Mouse (Mus musculus): ENCODE measurements around the gene Nlrc5.

Nlrc5 gene

DNA sequence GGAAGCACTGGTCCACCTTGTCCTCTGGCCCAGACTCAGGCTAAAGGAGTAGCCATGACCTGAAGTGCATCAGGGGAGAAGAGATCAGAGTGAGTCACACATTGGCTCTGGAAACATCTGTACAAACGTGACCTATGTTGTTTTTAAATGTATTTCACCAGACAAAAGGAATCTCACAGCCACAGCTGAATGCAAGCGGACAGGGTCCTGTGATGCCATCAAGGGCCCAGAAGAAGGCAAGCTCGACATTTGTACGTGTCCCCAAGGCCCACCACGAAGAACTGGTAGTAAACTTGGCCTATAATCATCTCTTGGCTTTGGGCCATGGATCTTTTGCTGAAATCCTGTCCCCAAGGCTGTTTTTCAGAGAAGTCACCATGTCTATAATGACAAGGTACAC, 35.5 kb downstream of the Nlrc5 start:
- in situ Hi-C loops (cut with MboI, MseI), result loop anchor here in 1 of 2 experiments (10.0 kb wide), 1 partner anchor 745 kb away; no protein-coding TSS in a partner anchor

DNA sequence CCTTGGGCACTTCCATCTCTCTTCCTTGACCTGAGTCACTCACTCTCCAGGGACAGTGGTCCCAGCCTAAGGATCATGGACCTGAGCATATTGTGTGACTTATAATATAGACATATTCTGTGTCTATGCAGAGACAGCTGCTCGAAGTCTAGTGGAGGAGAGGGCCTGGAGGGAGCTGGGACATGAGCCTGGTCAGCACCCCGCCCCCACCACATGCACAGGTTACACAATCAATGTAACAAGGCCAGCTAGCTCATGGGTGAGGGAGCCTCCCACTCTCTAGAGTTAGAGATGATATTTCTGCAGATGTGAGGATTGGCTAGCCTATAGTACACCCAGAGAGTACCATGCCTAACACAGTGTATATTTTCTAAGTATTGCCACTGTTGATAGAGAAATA, 36.6 kb downstream of the Nlrc5 start:
- in situ Hi-C loops (cut with MboI, MseI), result loop anchor here in 1 of 2 experiments (10.0 kb wide), 1 partner anchor 746 kb away; no protein-coding TSS in a partner anchor

DNA sequence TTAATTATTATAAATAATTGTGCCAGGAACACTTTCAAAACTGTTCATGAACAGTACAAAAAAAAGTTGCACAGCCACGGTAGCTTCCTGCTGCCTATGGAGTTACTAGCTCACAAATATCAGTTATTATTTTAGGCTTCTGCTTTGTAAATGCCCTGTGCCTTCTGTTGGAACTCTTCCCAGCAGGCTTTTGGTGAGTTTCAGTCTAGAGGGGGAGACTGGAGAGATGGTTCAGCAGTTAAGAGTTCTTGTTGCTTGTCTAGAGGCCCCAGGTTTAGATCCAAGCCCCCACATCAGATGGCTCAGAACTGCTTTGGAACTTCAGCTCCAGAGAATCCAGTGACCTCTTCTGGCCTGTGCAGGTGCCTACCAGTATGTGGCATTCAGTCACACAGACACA, 37.1 kb downstream of the Nlrc5 start:
- in situ Hi-C loops (cut with MboI, MseI), result loop anchor here in 1 of 2 experiments (10.0 kb wide), 1 partner anchor 746 kb away; no protein-coding TSS in a partner anchor

DNA sequence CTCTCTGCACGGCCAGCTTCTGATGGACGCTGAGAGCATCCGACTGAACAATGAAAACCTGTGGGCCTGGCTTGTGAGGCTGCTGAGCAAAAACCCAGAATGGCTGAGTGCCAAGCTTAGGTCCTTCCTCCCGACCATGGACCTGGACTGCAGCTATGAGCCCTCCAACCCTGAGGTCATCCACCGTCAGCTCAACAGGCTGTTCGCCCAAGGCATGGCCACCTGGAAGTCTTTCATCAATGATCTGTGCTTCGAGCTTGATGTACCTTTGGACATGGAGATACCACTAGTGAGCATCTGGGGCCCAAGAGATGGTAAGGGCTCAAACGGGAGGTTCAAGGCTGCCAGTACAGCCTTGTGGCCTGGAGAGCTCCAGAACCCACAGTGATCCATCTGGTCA, 38.6 kb downstream of the Nlrc5 start:
- in situ Hi-C loops (cut with MboI, MseI), result loop anchor here in 1 of 2 experiments (10.0 kb wide), 1 partner anchor 748 kb away; no protein-coding TSS in a partner anchor

DNA sequence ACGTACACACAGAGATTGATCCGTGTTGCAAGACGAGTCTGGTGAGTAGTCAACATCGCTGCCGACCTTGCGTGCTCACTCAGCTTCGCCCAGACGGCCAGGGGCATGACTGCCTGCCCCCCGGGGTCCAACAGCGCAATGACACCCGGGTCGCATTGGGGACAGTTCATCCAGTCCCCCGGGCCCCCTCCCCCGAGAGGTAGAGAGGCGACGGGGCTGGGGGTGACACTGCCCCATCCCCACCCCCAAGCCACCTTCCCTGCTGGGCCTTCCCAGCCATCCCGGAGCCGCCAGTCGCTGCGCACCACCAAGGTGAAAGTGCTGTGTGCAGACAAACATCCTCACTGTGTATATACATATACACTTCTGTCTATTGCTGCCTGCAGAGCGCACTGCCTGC, 39.3 kb downstream of the Nlrc5 start:
- in situ Hi-C loops (cut with MboI, MseI), result loop anchor here in 1 of 2 experiments (10.0 kb wide), 1 partner anchor 749 kb away; no protein-coding TSS in a partner anchor

DNA sequence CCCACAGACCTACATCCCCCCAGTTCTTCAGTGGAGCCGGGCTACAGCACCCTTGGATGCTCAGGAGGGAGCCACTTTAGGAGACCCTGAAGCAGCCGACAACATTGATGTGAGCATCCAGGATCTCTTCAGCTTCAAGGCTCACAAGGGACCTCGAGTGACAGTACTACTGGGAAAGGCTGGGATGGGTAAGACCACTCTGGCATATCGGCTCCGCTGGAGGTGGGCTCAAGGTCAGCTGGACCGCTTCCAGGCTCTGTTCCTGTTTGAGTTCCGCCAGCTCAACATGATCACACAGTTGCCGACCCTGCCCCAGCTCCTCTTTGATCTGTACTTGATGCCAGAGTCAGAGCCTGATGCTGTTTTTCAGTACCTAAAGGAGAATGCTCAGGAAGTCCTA, 41.6 kb downstream of the Nlrc5 start:
- in situ Hi-C loops (cut with MboI, MseI), result loop anchor here (5.0 to 10.0 kb wide), 4 partner anchors 53 to 751 kb away; no protein-coding TSS in a partner anchor

DNA sequence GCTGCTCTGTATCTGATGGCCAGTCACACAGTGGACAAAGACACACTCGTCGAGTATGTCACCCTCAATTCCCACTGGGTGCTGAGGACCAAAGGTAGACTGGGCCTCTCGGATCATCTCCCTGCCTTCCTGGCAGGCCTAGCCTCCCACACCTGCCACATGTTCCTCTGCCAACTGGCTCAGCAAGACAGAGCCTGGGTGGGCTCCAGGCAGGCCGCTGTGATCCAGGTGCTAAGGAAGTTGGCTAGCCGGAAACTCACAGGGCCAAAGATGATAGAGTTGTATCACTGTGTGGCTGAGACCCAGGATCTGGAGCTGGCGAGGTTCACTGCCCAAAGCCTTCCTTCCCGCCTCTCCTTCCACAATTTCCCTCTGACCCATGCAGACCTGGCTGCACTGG, 42.7 kb downstream of the Nlrc5 start:
- in situ Hi-C loops (cut with MboI, MseI), result loop anchor here (5.0 to 10.0 kb wide), 4 partner anchors 55 to 752 kb away; no protein-coding TSS in a partner anchor

DNA sequence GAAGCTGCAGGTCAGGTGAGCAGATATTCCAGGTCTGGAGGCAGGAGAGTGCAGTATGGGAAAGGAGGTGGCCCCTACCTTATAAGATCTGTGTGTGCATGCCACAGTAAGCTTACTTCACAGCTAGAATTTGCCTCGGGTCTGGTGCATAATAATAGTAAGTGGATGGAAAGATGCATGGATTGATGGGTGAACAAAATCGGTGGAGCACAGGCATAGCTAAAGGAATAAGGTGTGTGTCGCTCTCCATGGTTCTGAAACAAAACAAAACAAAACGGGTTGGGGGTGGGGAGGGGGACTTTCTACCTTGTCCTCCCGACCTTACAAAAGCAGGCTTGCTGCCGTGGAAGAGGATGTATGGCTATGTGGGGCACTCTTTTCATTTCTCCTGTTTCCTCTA, 47.9 kb downstream of the Nlrc5 start:
- in situ Hi-C loops (cut with MboI, MseI), result no loop called here

DNA sequence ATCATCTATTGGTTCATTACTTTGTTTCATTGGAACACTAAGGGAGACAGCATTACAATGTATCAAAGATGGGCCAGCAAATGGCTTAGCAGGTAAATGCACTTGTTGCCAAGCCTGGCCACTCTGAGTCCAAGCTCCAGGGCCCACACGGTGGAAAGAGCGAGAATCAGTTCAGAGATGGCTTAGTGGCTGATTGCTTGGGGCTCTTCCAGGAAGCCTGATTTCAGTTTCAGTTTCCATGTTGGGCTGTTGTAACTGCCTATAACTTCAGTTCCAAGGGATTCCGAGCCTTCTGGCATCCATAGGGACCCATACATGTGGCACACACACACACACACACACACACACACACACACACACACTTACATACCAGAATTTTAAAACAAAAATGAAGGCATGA, 51.1 kb downstream of the Nlrc5 start:
- in situ Hi-C loops (cut with MboI, MseI), result no loop called here

DNA sequence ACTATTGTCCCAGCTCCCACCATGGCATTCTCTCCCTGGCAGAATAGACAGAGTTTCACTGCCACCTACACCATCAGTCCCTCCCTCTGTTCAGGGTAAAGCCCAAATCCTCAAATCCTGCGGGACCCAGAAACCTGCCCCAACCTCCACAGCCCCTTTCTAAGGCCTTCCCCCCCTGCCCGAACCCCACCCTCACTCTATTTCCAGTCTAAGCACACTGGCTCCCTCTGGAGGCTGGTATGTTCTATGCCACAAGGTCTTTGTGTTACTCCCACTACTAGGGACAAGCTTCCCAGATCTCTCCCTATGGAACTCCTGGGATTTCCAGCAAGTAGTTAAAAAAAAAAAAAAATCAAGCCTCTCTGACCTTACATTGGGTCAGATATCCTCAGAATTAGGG, 51.7 kb downstream of the Nlrc5 start:
- in situ Hi-C loops (cut with MboI, MseI), result no loop called here

DNA sequence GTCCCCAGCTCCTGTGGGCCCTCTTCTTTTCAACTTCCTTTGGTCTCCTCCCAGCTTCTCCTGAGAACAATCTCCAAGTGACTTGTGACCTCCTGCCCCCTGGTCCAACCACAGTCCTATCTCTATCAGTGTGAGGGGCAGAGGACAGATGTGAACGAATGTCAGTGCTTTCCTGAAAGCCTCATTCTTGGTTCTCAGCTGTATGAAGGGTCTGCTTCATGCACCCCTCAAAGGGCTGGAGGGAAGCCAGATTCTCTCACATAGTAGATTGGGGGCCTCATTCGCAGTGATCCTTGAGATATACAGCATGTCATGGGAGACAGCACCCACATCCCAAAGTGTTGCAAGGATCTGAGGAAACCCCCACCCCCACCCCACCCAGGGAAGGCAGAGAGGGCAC, 53.9 kb downstream of the Nlrc5 start:
- in situ Hi-C loops (cut with MboI, MseI), result no loop called here

DNA sequence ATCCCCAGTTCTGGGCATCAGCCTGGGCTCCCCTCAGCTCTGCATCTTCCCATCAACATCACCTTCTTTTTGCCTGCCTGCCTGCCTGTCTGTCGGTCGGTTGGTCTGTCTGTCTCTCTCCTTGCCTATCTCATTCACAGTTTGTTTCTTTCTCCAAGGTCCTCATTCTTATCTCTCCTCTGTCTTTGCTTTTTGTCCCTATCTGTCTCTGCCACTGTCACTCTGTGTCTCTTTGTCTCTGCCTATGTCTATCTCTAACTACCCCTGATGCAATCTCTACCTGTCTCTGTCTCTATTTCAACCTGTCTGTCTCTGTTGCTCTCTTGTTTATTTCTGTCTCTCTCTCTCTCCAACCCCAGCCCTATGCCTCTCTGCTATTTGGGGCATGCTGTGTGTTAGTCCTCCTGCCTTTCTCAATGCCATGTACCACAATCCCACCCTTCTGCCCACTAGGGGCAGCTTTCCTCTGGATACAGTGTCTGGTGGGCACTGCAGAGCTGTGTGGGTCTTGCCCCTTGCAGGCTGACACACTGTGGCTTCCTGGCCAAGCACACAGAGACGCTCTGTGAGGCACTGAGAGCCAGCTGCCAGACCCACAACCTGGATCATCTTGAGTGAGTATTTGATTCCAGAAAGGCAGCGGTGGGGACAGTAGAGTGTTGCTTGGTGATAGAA, 55.8 kb downstream of the Nlrc5 start:
- in situ Hi-C loops (cut with MboI, MseI), result loop anchor here in 1 of 2 experiments (5.0 kb wide), 1 partner anchor 92 kb away; no protein-coding TSS in a partner anchor

DNA sequence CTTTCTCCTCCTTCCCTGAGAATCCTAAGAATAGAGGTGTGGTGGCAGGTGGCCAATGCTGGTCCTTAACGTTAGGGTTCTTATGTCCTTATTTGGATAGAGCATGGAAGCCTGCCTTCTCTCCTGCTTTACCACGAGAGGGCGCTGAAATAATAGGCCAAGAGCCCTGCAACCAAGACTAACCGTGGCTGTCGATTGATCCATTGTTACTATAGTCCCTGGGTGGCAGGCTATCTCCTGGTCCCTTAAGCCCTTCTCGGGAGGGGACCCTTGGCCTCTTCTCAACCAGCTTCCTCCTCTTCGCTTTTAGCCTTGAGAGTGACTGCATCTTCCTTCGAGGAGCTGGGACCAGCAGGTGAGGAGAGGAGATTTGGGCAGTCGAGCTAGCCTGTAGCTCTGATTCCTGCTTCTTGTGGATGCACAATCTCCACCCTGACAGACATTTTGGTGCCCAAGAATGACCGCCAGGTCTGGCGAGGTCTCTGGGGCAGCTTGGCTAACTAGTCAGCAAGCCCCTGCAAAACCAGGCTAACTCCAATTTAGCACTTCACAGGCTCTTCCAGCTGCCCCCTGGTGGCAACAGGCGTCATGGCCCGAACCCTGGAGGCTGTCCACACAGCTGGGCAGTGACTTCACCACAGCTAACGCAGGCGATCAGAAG, 58.0 kb downstream of the Nlrc5 start:
- in situ Hi-C loops (cut with MboI, MseI), result loop anchor here in 1 of 2 experiments (5.0 kb wide), 1 partner anchor 90 kb away; no protein-coding TSS in a partner anchor

DNA sequence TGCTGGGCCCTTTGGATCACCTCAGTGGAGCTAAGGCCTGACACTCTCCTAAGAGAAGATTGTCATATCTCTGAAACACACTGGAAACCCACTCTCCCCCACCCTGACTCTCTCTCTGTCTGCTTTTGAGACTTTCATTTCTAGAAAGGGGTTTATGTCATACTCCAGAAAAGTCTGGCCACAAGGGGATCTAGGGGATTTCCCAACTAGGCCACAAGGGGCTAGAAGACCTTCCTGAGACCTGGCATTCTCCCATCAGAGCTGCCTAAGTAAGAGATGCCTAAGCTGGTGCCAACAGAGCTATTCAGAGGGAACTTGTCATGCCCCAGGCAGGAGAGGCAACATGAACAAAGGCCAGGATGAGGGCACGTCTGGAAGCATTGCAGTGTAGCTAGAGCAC, 59.1 kb downstream of the Nlrc5 start:
- in situ Hi-C loops (cut with MboI, MseI), result loop anchor here in 1 of 2 experiments (5.0 kb wide), 1 partner anchor 89 kb away; no protein-coding TSS in a partner anchor

DNA sequence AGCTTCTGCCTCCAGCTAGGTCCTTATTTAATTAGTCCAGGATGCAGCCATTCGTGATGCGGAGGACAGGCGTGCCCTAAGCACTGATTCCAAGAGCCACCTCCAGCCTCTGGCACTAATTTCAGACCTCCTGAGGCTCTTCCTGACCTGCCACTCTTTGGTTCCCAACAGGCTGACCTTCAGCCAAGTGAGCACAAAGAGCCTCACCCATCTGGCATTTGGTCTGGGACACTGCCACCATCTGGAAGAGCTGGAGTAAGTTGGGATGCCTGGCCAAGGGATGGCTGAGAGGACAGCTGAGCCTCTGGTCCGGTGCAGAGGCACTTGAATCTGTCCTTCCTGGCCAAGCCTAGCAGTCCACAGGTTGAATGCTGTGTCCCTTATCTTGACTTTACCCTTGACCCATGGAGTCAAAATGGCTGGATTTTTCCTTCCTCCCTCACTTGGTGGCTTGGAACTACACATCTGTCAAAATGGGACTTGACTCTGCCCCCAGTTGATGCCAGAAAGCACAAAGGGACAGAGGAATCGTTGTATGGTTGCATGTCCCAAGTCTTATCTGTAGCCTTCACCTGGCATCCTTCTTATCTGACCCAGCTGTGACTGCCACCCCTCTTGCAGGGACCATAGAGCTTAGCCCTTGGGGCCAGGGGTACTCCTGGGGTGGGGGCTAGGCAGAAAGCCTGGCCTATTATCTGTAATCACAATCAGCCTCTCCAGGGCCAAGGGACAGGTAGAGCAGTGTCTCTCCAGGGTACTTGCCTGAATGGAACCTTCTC, 81.5 kb downstream of the Nlrc5 start:
- in situ Hi-C loops (cut with MboI, MseI), result no loop called here

DNA sequence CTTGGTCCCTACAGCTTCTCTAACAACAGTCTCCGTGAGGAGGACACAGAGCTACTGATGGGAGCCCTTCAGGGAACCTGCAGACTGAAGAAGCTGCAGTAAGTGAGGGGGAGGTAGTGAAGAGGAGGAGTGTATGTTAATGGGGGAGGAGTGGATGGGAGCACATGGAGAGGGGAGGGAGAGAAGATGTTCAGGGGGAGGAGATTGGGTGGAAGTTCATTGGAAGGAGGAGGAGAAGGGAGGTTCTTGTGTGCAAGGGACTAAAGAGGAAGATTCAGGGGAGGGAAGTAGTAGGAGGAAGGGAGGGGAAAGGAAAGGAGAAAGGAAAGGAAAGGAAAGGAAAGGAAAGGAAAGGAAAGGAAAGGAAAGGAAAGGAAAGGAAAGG, 82.0 kb downstream of the Nlrc5 start:
- in situ Hi-C loops (cut with MboI, MseI), result no loop called here

DNA sequence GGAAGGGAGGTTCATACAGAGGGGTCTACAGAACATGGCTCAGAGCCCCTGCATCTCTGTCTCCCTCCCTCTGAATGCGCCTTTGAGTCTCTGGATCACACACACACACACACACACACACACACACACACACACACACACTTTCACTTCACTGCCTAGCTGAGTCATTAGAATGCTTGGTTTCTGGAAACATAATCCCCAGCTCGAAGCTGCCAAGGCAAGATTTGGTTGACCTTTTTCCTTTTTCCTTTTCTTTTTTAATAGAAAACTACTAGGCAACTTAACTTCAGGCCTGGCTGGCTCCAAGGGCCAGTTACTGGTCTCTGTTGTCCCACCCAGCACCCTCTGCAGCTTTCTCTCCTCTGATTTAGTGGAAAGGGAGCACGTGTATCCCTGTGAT, 82.6 kb downstream of the Nlrc5 start:
- in situ Hi-C loops (cut with MboI, MseI), result no loop called here

DNA sequence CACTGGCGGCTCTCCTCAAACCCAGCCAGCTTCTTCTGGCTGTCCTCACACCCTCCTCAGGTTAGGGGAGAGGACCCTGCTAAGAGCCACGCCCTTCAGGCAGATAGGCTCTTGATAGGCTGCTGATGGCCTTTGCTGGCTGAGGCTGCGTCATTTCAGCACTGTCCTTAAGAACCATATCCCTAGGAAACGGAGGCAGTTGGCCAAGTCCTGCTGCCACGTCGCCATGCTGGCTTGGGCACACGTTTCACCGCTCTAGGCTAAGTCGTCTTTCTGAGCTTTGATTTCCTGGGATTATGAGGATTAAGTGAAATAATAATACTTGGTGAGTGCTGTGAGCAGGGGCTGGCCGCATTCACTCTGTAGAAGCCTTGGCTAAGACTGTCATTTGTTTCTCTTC, 84.2 kb downstream of the Nlrc5 start:
- in situ Hi-C loops (cut with MboI, MseI), result no loop called here

DNA sequence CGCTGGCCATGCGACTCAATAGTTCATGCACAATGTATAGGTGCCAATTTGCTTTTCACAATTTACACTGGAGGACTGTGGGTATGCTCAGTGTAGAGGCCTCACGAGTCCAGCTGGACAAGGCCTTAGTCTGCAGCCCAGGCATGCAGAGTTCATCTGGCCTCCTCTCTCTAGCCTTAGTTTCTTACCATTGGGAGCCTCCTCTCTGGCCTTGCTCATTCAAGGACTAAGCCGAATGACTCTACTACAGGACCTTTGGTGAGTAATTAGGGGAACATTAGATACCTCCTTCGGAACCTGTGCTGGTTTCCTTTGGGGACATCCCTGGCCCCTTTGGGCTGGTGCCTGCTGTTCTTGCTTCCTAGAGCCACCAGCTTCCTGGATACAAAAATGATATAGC, 84.9 kb downstream of the Nlrc5 start:
- in situ Hi-C loops (cut with MboI, MseI), result no loop called here

DNA sequence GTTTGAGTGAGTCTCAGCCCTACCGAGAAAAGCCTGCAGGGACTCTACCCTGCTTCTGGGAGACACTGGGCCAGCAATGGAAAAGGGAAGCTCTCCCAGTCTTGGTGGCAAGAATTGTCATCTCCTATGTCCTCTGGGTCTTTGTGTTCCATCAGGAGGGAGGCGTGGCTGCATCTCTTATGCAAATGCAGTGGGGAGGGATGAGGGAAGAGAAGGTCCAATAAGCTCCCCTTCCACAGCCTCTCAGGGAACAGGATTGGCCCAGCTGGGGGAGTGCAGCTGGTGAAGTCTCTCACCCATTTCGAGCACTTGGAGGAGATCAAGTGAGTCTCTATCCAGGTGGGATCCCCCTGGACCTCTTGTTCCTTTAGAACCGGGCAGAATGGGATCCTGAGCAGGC, 87.3 kb downstream of the Nlrc5 start:
- in situ Hi-C loops (cut with MboI, MseI), result no loop called here

DNA sequence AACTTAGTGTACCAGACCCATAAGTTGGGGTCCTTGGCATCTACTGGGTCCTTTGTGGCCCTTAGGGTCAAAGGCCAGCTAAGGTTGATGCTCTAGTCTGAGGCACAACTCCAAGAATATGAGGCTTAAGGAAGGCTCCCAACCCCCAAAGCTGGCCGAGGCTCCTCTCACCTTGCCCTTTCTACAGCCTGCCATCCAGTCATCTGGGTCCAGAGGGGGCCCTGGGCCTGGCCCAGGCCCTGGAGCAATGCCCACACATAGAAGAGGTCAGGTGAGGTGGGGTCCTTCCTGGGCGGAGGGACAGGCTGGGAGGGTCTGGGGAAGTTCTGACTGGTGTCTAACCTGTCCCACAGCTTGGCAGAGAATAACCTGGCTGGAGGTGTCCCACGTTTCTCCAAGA, 88.3 kb downstream of the Nlrc5 start:
- in situ Hi-C loops (cut with MboI, MseI), result no loop called here

DNA sequence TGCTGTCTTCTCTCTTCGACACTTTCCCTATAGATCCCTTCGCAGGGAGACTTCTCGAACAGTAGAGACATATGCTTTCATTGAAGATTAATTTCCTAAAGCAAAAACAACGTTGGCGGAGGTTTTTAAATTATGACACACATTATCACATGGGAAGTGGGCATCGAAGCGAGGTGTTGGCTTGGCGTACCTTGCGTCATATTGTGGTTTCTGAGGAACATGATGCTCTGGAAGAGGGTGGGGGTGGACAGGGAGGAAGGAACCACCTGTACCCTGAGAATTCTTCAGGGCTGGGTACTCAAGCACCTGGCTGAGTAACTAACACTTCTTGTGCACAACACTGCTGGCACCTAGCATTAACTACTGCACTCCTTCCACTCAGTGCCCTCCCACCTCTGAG, 90.4 kb downstream of the Nlrc5 start:
- in situ Hi-C loops (cut with MboI, MseI), result no loop called here

All from T-helper 17 cell (primary cell).